Mouse (Mus musculus) C2C12 (cell line): ENCODE results near the gene Uba52.

Experiments used
- CTCF ChIP-seq: IDR thresholded peaks from one replicate; pipeline ENCODE4 v1.5.1; 2011; ENCODE audit not compliant: control insufficient read depth, insufficient read depth, insufficient read length
- FOSL1 ChIP-seq: IDR thresholded peaks from one replicate; pipeline ENCODE4 v1.8.0; 2011; ENCODE audit warnings: mild to moderate bottlenecking, low read length; ENCODE audit not compliant: poor library complexity, insufficient read depth, severe bottlenecking
- MAX ChIP-seq: IDR thresholded peaks from one replicate; pipeline ENCODE4 v1.6.1; 2011; ENCODE audit warnings: mild to moderate bottlenecking, control low read depth
- MYOD1 ChIP-seq: IDR thresholded peaks from one replicate; pipeline ENCODE4 v1.6.1; 2011; ENCODE audit warnings: low read depth; ENCODE audit not compliant: control insufficient read depth, insufficient read length

GRCm38 (mm10) chr8:70504851-70505250 lies 5.8 kb downstream of the Uba52 start:
- TF ChIP-seq MAX, result no peak
- no peak for TF ChIP-seq FOSL1
- peak; percentile 36 for TF ChIP-seq CTCF
- no peak for TF ChIP-seq MYOD1
